Mouse (Mus musculus): ENCODE results near the gene Plekhg1.

- TF ChIP-seq CTCF (IDR thresholded peaks at IDR 0.05; ENCODE audit: low read depth) (no peak), EP300 (optimal IDR thresholded peaks at IDR 0.05) (no peak)
These were observed 157.9 kb downstream of the Plekhg1 start for GRCm38 (mm10) chr10:3898068-3898467.
